Mouse (Mus musculus): ENCODE measurements at regions not wholly inside any gene's neighbourhood (a gene's known extent, or its start where the extent isn't known, plus 50 kb on each side); places are given as distances from the start of the nearest gene placed in this dataset.

DNA sequence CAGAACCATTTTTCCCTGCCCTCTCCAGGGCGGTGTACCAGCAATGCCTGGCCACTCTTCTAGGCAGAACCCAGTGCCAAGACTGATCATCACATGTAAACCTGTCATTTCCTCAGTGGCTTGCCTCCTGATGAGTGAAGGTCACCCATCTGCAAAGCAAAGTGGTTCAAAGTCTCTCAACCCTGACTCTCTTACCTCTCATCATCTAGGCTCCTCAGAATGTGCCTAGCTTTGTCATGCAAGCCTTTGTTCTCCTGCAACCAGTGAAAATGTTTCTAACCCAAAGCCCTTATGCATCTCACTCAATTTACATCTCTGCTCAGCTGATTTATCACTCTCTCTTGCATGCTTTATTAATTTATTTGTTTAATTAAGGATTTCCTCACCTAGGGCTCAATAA is 445.5 kb downstream of the Anxa1 start:
- TF ChIP-seq CTCF (IDR thresholded peaks at IDR 0.05; ENCODE audit: low read depth) (no peak), EP300 (IDR thresholded peaks at IDR 0.05; ENCODE audit: low read depth) (no peak)

Measured in liver, embryonic 14.5 days (tissue).